1 mouse cellular context compared by ENCODE assay signal in genomic region chr5:134960430-134960829, GRCm38 (mm10).
A peak's percentile ranks its signal among the peaks of the same experiment; 100 is the strongest.
TF ChIP-seq lines count a peak whose summit lies in the region.

No protein-coding gene starts in this region.

TF ChIP-seq in C2C12, 6 proteins besides CTCF, POLR2A, EP300 and RAD21:
- TF ChIP-seq MAX (IDR thresholded peaks at IDR 0.05): no peak
- TF ChIP-seq MYOG (IDR thresholded peaks at IDR 0.05; ENCODE audit: control insufficient read depth, extremely low read depth, insufficient read length): no peak
- TF ChIP-seq MYOD1 (IDR thresholded peaks at IDR 0.05; ENCODE audit: control insufficient read depth, insufficient read length, low read depth): peak; percentile 29
- TF ChIP-seq FOSL1 (IDR thresholded peaks at IDR 0.05; ENCODE audit: insufficient read depth, low read length, poor library complexity, severe bottlenecking): no peak
